In the genomic region with DNA sequence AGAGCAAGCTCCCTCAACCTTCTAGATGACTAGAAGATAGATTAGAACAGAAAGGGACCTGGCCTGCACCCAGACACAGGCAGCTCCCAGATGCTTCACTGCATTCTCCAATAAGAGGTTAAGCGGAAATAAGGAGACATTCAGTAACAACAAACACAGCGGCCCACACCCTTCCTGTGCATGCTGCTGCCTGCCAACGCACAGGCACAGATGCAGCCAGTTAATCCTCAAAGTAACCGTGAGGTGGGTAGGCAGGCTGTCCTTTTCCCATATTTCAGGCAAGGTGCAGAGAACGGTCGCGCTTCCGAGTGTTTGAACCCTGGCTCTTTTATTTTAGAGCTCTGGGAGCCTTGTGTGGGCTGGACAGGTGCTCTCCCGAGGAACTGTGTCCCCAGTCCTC, we compare ENCODE assay signal across 9 mouse cellular contexts. TPM values are rescaled to one million over a fixed set of nuclear protein-coding genes. Genes with fewer than 3 reads are reported as not detected.
DNase-seq lines count a peak whose midpoint lies in the region; ATAC-seq lines count a peak whose summit lies in the region.
"Had no signal": no experiment of that assay in that cellular context is flagged by ENCODE, and none has a peak within 500 bp of the region (broad histone marks: within the 10 kb centered on the region; RNA-seq: fewer than 3 reads in every experiment).

No protein-coding gene starts in this region.

- 56% methylated on average over 9 of the region's 9 CpGs for WGBS in embryonic facial prominence, embryonic 15.5 days
- 76% methylated on average over 9 of the region's 9 CpGs for WGBS in intestine, embryonic 14.5 days

- no peak for ATAC-seq in embryonic facial prominence, embryonic 15.5 days (ENCODE audit: insufficient number of reproducible peaks, low FRiP score, low TSS enrichment, low read depth)
- no peak for ATAC-seq in intestine, embryonic 14.5 days (replicated peaks; ENCODE audit: low FRiP score, low TSS enrichment, low read depth)

- H3K27ac ChIP-seq in embryonic facial prominence, embryonic 15.5 days (replicated peaks), result peak overlapping the region; percentile 60
- peak overlapping the region; percentile 40; the same call in 1 of the 2 replicates for H3K27ac ChIP-seq in intestine, embryonic 14.5 days (ENCODE audit: low read depth)

- peaks cover 40% of the 10 kb centered on the region for H3K4me1 ChIP-seq in embryonic facial prominence, embryonic 15.5 days
- peaks cover 3% of the 10 kb centered on the region for H3K4me1 ChIP-seq in intestine, embryonic 14.5 days (replicated peaks; ENCODE audit: control insufficient read depth, insufficient read depth, low read length)

- H3K27me3 ChIP-seq in embryonic facial prominence, embryonic 15.5 days, result no peaks in the 10 kb centered on the region
- no peaks in the 10 kb centered on the region for H3K27me3 ChIP-seq in intestine, embryonic 14.5 days (replicated peaks; ENCODE audit: control insufficient read depth, insufficient read depth, low read length)

- H3K4me3 ChIP-seq in embryonic facial prominence, embryonic 15.5 days (replicated peaks), result no peak overlapping the region
- H3K4me3 ChIP-seq in intestine, embryonic 14.5 days (ENCODE audit: low read depth, low read length), result no peak overlapping the region

- peak; percentile 25 to 31 for DNase-seq in left cerebral cortex, adult 18-20 months (ENCODE audit: low spot score in 2 of 2)
- DNase-seq in left cerebral cortex, adult 8-10 months (ENCODE audit: low spot score in 2 of 2), result no peak
- DNase-seq in intestine, embryonic 14.5 days (ENCODE audit: low spot score), result no peak
- peak; percentile 66 for DNase-seq in lung, postnatal 25 days (ENCODE audit: low spot score)
- no peak for DNase-seq in embryo, embryonic 11 days
- DNase-seq in layer of hippocampus, adult 11-12 months (ENCODE audit: low spot score), result no peak
- DNase-seq in MN1 (ENCODE audit: low spot score), result no peak

- H3K4me2 ChIP-seq in embryonic facial prominence, embryonic 15.5 days (replicated peaks), result no peak overlapping the region
- H3K4me2 ChIP-seq in intestine, embryonic 14.5 days (ENCODE audit: low read length), result no peak overlapping the region
- H3K4me2 ChIP-seq: liver, embryonic 11.5 days had no signal

- no peak overlapping the region for H3K9ac ChIP-seq in embryonic facial prominence, embryonic 15.5 days
- no peak overlapping the region for H3K9ac ChIP-seq in intestine, embryonic 14.5 days (ENCODE audit: low read length)

- no peaks in the 10 kb centered on the region for H3K9me3 ChIP-seq in embryonic facial prominence, embryonic 15.5 days (replicated peaks)
- no peaks in the 10 kb centered on the region for H3K9me3 ChIP-seq in intestine, embryonic 14.5 days (ENCODE audit: control insufficient read depth, low read length)

- peaks cover 52% of the 10 kb centered on the region for H3K36me3 ChIP-seq in embryonic facial prominence, embryonic 15.5 days
- H3K36me3 ChIP-seq in intestine, embryonic 14.5 days (ENCODE audit: control insufficient read depth, insufficient read depth, low read length), result peaks cover 48% of the 10 kb centered on the region

RNA-seq across cellular contexts. Expression of a gene that starts 17.8 kb away (rescaled TPM):
- 10 to 100 TPM in 1 of 2 experiments, 1 to 10 TPM in 1; 9.4 to 10.2 TPM for total RNA-seq in left cerebral cortex, adult 18-20 months (2021)
- total RNA-seq in left cerebral cortex, adult 8-10 months (2022), result 10 to 100 TPM in 1 of 4 experiments, 1 to 10 TPM in 3; 8.2 to 10.2 (median 9.3) TPM
- polyA plus RNA-seq in embryonic facial prominence, embryonic 15.5 days (2015; fragmentation: Nextera tagmentation; extraction: Ambion mirVana), result 22.1 and 22.5 TPM in 2 replicates
- polyA plus RNA-seq in intestine, embryonic 14.5 days (2014; fragmentation: Nextera tagmentation; extraction: Ambion mirVana), result 13.6 and 15.0 TPM in 2 replicates

Comparison
In these comparisons a context has a peak if more than half of its experiments do, and no peak if none do; other contexts are left out.
1. DNase-seq: peak in left cerebral cortex, adult 18-20 months (2 of 2) and lung, postnatal 25 days (single experiment); none in left cerebral cortex, adult 8-10 months (0 of 2), intestine, embryonic 14.5 days (single experiment), embryo, embryonic 11 days (single experiment), layer of hippocampus, adult 11-12 months (single experiment) and MN1 (single experiment).